Mouse (Mus musculus) lung, postnatal 4 days (tissue): ENCODE measurements around the gene Pou1f1.

ENCODE experiments used
- DNase-seq, 2 experiments: peaks; one replicate each; pipeline ENCODE4 v3.0.0; 2021

Pou1f1 gene

DNA sequence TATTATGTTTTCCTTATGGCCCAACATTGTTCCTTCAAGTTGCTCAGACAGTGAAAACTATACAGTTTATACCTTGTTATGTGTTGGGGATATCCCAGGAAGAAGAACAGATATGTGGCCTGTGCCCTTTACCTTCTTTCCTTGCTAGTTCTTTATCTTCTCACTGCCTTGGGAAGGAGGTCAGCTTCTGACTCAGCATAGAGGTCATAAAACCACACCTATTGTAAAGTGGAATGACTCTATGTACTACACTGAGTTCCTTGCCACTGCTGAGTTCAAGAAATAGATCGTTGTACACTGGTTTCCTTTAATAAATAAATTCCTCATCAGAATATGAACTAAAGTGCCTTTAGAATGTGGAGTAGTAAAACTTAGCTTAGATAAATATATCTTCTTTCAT lies 44.6 kb downstream of the Pou1f1 start:
- DNase-seq, result no peak

DNA sequence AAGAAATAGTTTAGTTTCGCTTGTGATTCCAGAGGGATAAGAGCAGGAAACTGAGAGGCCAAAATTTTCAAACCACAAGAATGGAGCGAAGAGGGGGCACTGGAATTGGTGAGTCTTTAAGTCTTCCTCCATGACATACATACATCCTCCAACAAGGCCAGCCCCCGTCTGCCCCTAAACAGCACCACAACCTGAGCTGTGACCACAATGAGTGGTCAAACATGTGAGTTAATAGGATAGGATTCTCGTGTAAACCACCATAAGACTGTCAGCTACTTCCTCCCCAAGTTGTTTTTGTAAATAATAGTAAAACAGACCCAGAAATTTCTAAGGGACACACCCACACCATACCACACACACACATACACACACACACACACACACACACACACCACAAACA lies 48.5 kb downstream of the Pou1f1 start:
- DNase-seq, result no peak

DNA sequence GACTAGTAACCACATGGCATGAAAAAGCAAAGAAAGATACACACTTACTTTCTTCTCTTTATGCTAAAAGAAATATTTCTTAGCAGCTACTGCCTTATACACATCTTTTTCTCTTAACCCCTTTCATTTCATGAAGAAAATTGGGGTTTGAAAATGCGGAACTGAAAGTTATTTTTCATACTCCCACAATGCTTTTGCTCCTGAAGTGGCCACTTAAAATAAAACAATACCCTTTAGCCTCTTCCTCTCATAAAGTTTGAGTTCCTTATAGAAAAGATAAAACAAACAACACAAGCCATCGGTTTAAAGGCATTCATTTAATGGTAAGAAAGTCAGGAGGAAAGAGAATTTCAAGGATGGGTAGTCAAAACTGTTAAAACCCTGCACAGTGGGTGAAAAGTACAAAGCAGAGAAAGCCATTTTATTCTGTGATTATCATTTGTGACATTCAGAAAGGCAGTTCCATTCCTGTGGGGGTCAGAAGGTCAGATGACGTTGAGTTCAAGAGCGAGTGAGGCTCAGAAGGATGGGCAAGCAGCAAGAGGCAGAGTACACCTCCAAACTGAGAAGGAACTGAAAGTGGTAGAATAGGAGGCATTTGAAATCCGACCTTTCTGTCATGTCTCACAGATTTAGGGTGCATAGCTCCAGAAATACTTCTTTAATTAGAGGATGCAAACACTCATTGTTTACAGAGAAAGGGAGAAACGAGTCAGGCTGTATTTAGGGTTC lies 57.2 kb downstream of the Pou1f1 start:
- DNase-seq, result no peak
